Mouse (Mus musculus) ES-Bruce4 (cell line): ENCODE results near the gene Mgrn1.

Experiments
- CTCF ChIP-seq: IDR thresholded peaks from one replicate; pipeline ENCODE4 v1.8.1; 2011; ENCODE audit warnings: low read depth, low read length
- POLR2A ChIP-seq: IDR thresholded peaks from one replicate; pipeline ENCODE4 v1.8.1; 2011; ENCODE audit warnings: low read length; ENCODE audit not compliant: insufficient read depth

DNA sequence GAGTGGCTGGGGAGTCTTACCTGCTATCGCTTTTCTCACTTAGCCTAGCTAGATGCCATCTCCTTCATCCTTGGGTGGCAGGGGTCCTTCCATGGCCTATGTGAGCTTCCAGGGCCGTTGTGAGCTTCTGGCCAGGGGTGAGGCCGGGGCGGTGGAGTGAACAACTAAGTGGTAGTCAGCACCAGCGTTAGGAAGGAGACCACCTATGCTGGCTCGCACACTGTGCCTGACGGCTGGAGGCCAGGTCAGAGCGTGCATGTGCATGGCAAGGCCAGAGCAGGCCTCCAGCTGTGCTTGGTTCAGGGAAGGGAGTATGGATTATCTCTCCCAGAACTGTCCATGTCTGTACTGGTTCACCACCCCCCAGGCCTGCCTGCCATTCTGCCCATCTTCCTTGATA, 22.3 kb upstream of the Mgrn1 start:
- no peak for TF ChIP-seq POLR2A
- no peak for TF ChIP-seq CTCF
